Mouse (Mus musculus): Measurements from ENCODE around the gene Rsl24d1. TPM values are rescaled to one million over a fixed set of nuclear protein-coding genes. Genes with fewer than 3 reads are reported as not detected.
"Not testable (repeated sequence)": the region's sequence is repeated elsewhere in the genome, so short reads cannot be mapped to it uniquely, and the experiment has no call there.

The Rsl24d1 gene
- polyA plus RNA-seq (2015; fragmentation: Nextera tagmentation; extraction: Ambion mirVana), result 119 and 126 TPM in 2 replicates

- peak within 1 kb of the TSS; percentile 99 for H3K4me3 ChIP-seq (replicated peaks)
- H3K27me3 ChIP-seq, result no peaks in the 10 kb centered on the region
- peak within 1 kb of the TSS; percentile 73 for H3K4me2 ChIP-seq
- H3K9ac ChIP-seq, result peak within 1 kb of the TSS; percentile 88
- peaks cover 12% of the 10 kb centered on the region for H3K4me1 ChIP-seq
- peak within 1 kb of the TSS; percentile 86 for H3K27ac ChIP-seq
- no peaks in the 10 kb centered on the region for H3K9me3 ChIP-seq (replicated peaks)
- H3K36me3 ChIP-seq, result peaks cover 31% of the 10 kb centered on the region
- ATAC-seq (replicated peaks; ENCODE audit: low FRiP score), result peak; percentile 96
- under 1% methylated on average over 64 of the region's 64 CpGs for WGBS
These were observed at the start of gene Rsl24d1 for GRCm38 (mm10) chr9:73112919-73113906. TSS of gene Rsl24d1 (plus strand) at chr9:73113426.

DNA sequence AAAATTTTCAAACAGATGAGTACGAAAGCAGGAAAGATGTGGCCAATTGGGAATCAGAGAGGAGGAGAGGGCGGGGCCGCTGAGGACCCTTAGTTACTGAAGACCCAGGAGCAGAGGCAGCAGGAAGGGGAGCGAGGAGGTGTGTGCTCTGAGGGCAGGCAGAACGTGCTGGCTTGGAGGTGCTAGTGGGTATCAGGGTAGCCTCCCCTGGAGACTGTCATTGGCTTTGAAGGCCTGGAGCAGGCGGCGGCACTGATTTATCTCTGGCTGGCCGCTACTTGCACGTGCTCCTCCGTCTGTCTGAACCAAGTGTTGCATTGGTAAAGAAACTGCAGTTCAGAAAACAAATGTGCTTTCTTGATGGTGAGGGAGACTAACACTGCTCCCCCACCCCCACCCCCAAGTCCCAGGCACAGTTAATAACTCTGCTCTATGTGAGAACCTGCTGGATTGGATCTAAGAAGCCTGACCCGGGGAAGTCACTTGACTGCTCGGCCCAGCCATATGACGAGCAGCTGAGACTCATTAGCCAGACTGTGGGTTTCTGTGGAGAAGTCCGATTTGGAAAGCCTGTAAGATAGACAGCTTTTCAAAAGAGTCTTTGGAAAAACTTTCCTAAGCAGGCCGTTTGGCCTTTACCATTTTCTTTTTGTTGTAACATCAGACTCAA is 49.5 kb upstream of the Rsl24d1 start:
- ATAC-seq (replicated peaks; ENCODE audit: low FRiP score), result 0 out of 2 replicates have a peak, but pooled peaks have one; percentile 23
- peaks cover 27% of the 10 kb centered on the region for H3K4me1 ChIP-seq
- no peaks in the 10 kb centered on the region for H3K27me3 ChIP-seq
- H3K9ac ChIP-seq, result no peak overlapping the region
- WGBS, result 16% methylated on average over 15 of the region's 15 CpGs
- no peaks in the 10 kb centered on the region for H3K36me3 ChIP-seq
- H3K4me3 ChIP-seq (replicated peaks), result peak overlapping the region; percentile 24; the same call in 1 of the 2 replicates
- H3K27ac ChIP-seq, result 0 out of 2 replicates have a peak overlapping the region, but pooled peaks have one; percentile 41
- H3K4me2 ChIP-seq, result peak overlapping the region; percentile 56
- no peaks in the 10 kb centered on the region for H3K9me3 ChIP-seq (replicated peaks)

GRCm38 (mm10) chr9:73067086-73067485 is 46.1 kb upstream of the Rsl24d1 start:
- Histone ChIP-seq H3K9ac (no peak overlapping the region), H3K27me3 (no peaks in the 10 kb centered on the region), H3K9me3 (replicated peaks) (no peaks in the 10 kb centered on the region), H3K36me3 (no peaks in the 10 kb centered on the region), H3K4me2 (peak overlapping the region; percentile 50), H3K4me3 (replicated peaks) (no peak overlapping the region), H3K4me1 (peaks cover 32% of the 10 kb centered on the region), H3K27ac (no peak overlapping the region)
- 28% methylated on average over 10 of the region's 10 CpGs for WGBS
- peak; percentile 56; the same call in 1 of the 2 replicates for ATAC-seq (replicated peaks; ENCODE audit: low FRiP score)

DNA sequence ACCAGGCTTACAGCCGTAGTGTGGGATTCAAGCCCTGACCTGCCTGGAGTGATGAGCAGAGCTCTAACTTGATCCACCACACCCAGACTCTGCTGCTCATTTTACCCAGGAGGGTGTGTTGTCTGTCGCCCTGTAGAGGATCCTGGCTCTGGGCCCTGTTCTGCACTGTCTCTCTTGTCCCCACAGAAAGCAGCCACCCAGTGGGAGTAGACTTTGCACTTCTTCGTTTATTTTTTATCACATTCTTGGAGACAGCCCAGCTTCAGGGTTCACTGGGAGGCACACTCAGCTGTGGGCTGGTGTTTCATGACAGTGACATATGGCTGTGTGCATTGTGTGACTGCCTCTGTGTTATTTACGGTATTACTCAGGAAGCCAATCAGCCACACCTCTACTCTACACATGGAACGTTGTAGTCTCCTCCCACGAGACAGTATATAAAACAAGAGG is 45.0 kb upstream of the Rsl24d1 start:
- Histone ChIP-seq H3K4me3 (replicated peaks) (no peak overlapping the region), H3K27ac (peak overlapping the region; percentile 78), H3K9me3 (replicated peaks) (no peaks in the 10 kb centered on the region), H3K36me3 (no peaks in the 10 kb centered on the region), H3K4me1 (peaks cover 31% of the 10 kb centered on the region), H3K9ac (no peak overlapping the region), H3K27me3 (no peaks in the 10 kb centered on the region), H3K4me2 (no peak overlapping the region)
- 19% methylated on average over 6 of the region's 6 CpGs for WGBS
- ATAC-seq (replicated peaks; ENCODE audit: low FRiP score), result peak; percentile 89

GRCm38 (mm10) chr9:73068688-73069087 is 44.5 kb upstream of the Rsl24d1 start:
- ATAC-seq (replicated peaks; ENCODE audit: low FRiP score), result no peak
- Histone ChIP-seq H3K36me3 (no peaks in the 10 kb centered on the region), H3K4me3 (replicated peaks) (no peak overlapping the region), H3K27me3 (no peaks in the 10 kb centered on the region), H3K27ac (peak overlapping the region; percentile 78), H3K9me3 (replicated peaks) (no peaks in the 10 kb centered on the region), H3K4me1 (peaks cover 27% of the 10 kb centered on the region), H3K9ac (no peak overlapping the region), H3K4me2 (no peak overlapping the region)
- WGBS, result 69% methylated on average over 6 of the region's 6 CpGs

DNA sequence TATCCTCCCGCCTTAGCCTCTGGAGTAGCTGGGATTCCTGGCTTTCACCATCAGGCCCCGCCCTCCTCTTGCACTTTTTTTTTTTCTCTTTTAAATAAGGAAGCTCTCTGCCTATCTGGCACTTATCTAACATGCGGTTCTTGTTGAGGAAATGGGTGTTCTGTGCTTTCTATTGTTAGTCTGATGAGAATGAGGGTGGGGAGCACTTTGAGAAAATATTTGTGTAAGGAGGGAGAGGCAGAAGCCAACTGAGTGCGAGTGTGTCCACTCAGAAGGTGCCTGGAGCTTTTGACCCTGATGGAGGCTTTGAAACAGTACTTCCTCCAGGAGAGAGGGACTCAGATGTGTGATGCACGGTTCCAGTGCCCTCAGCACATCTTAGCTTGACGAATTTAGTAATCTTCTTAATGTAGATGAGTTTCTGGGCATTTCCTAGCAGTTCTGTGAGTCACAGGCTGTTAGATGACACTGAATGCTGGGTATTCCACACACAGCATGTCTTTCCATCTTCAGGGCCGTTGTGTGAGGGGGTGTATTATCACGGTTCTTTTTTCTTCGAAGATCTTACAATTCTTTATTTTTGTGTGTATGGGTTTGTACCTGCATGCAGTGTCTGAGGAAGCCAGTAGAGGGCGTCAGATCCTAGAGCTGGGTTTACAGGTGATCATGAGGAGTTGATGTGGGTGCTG is 42.1 kb upstream of the Rsl24d1 start:
- ATAC-seq (replicated peaks; ENCODE audit: low FRiP score), result no peak
- H3K4me2 ChIP-seq, result no peak overlapping the region
- no peaks in the 10 kb centered on the region for H3K36me3 ChIP-seq
- 72% methylated on average over 10 of the region's 10 CpGs for WGBS
- peaks cover 23% of the 10 kb centered on the region for H3K4me1 ChIP-seq
- no peak overlapping the region for H3K4me3 ChIP-seq (replicated peaks)
- no peak overlapping the region for H3K9ac ChIP-seq
- H3K27ac ChIP-seq, result no peak overlapping the region
- no peaks in the 10 kb centered on the region for H3K9me3 ChIP-seq (replicated peaks)
- H3K27me3 ChIP-seq, result no peaks in the 10 kb centered on the region

GRCm38 (mm10) chr9:73072426-73072825 is 40.8 kb upstream of the Rsl24d1 start:
- ATAC-seq (replicated peaks; ENCODE audit: low FRiP score), result no peak
- Histone ChIP-seq H3K36me3 (no peaks in the 10 kb centered on the region), H3K4me2 (no peak overlapping the region), H3K4me3 (replicated peaks) (no peak overlapping the region), H3K9me3 (replicated peaks) (no peaks in the 10 kb centered on the region), H3K9ac (no peak overlapping the region), H3K27me3 (no peaks in the 10 kb centered on the region), H3K27ac (no peak overlapping the region), H3K4me1 (peaks cover 18% of the 10 kb centered on the region)
- 86% methylated on average over 8 of the region's 8 CpGs for WGBS

- Histone ChIP-seq H3K36me3 (no peaks in the 10 kb centered on the region), H3K9ac (no peak overlapping the region)
- 92% methylated on average over 5 of the region's 5 CpGs for WGBS
These were observed 40.1 kb upstream of the Rsl24d1 start for GRCm38 (mm10) chr9:73073169-73073568.

DNA sequence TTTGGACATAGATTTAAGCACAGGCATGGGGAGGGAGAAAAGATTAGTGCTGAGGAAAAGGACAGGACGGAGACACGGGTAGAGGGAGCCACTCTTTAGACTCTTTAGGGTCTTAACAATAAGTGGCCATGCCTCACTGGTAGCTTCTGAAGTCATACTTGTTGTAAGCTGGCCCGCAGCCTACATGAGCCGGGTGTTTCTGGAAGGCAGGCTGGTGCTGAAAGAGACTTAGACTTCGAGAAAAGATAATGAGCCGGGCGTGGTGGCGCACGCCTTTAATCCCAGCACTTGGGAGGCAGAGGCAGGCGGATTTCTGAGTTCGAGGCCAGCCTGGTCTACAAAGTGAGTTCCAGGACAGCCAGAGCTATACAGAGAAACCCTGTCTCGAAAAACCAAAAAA is 33.9 kb upstream of the Rsl24d1 start:
- H3K9me3 ChIP-seq (replicated peaks); H3K4me2 ChIP-seq; H3K27ac ChIP-seq; H3K27me3 ChIP-seq; ATAC-seq (replicated peaks; ENCODE audit: low FRiP score); H3K9ac ChIP-seq; H3K4me1 ChIP-seq; H3K4me3 ChIP-seq (replicated peaks); H3K36me3 ChIP-seq: not testable (repeated sequence)
- 92% methylated on average over 11 of the region's 12 CpGs for WGBS

More at GRCm38 (mm10) chr9:73073169-73073568, 40.1 kb upstream of the Rsl24d1 start:
- Histone ChIP-seq H3K27ac (no peak overlapping the region), H3K4me3 (replicated peaks) (no peak overlapping the region), H3K4me1 (peaks cover 10% of the 10 kb centered on the region), H3K9me3 (replicated peaks) (no peaks in the 10 kb centered on the region), H3K27me3 (no peaks in the 10 kb centered on the region), H3K4me2 (no peak overlapping the region)
- ATAC-seq (replicated peaks; ENCODE audit: low FRiP score), result no peak

GRCm38 (mm10) chr9:73079801-73080325 is 33.4 kb upstream of the Rsl24d1 start:
- no peaks in the 10 kb centered on the region for H3K9me3 ChIP-seq (replicated peaks)
- ATAC-seq (replicated peaks; ENCODE audit: low FRiP score), result no peak
- no peak overlapping the region for H3K4me2 ChIP-seq
- H3K27me3 ChIP-seq, result no peaks in the 10 kb centered on the region
- H3K4me1 ChIP-seq, result no peaks in the 10 kb centered on the region
- no peak overlapping the region for H3K27ac ChIP-seq
- H3K9ac ChIP-seq, result no peak overlapping the region
- no peak overlapping the region for H3K4me3 ChIP-seq (replicated peaks)
- WGBS, result 66% methylated on average over 7 of the region's 7 CpGs
- no peaks in the 10 kb centered on the region for H3K36me3 ChIP-seq

- Histone ChIP-seq H3K27me3 (no peaks in the 10 kb centered on the region), H3K4me1 (no peaks in the 10 kb centered on the region), H3K9ac (no peak overlapping the region), H3K4me2 (no peak overlapping the region), H3K27ac (no peak overlapping the region), H3K9me3 (replicated peaks) (no peaks in the 10 kb centered on the region), H3K36me3 (no peaks in the 10 kb centered on the region), H3K4me3 (replicated peaks) (no peak overlapping the region)
- no peak for ATAC-seq (replicated peaks; ENCODE audit: low FRiP score)
- WGBS, result 82% methylated on average over 8 of the region's 8 CpGs
These were observed 30.8 kb upstream of the Rsl24d1 start for GRCm38 (mm10) chr9:73082291-73083000.

Measured in kidney, embryonic 15.5 days (tissue).